Mouse (Mus musculus): ENCODE measurements around the gene Fosl1.

The Fosl1 gene

DNA sequence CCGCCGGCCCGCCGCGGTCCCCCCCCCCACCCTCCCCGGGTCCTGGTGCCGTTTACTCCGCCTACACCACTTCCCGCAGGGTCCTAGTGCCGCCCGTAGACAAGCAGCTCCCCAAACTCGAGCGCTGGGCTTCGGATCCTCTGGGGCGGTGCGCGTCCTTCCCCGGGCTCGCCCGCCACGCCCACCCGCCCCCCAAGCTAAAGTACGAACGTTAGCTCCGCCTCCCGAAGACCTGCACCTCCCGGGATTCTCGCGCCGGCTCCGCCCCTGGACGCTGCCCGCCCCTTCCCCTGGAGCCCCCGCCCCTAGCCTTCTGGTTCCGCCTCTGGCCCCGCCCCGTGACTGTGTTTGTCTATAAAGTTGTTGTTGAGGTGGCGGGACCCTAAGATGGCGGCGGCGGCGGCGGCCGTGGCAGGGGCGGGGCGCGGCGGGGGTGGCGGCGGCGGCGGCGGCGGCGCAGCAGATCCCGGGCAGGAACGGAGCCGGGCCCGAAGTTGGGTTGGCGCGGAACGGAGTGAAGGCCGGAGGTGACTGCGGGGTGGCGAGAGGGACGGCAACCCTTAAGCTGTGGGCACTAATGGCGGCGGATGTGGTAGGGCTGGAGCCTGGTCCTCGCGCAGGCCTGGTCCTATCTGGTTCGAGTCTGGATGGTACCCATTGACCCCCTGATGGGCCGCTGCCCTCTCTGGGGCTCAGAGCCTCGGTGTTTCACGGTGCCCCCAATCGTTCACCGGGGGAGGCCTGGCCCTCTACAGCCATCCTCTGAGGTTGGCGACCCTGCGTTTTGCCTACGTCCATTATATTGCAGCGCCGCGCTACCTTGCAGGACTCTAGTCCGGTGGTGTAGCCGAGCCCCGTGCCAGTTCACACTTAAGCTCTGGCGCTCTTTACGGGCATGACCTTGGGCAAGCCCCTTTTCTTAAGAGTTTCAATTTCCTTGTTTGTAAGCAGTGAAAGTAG is 22.3 kb upstream of the Fosl1 start, which contains the start of the genes Drap1 and AI837181:
Gene Drap1 (minus strand): TSS at position 198 of the 960 bp plus-strand sequence.
Gene AI837181 (plus strand): TSS at position 363 of the 960 bp plus-strand sequence.
- peak; percentile 95 to 96 for DNase-seq

DNA sequence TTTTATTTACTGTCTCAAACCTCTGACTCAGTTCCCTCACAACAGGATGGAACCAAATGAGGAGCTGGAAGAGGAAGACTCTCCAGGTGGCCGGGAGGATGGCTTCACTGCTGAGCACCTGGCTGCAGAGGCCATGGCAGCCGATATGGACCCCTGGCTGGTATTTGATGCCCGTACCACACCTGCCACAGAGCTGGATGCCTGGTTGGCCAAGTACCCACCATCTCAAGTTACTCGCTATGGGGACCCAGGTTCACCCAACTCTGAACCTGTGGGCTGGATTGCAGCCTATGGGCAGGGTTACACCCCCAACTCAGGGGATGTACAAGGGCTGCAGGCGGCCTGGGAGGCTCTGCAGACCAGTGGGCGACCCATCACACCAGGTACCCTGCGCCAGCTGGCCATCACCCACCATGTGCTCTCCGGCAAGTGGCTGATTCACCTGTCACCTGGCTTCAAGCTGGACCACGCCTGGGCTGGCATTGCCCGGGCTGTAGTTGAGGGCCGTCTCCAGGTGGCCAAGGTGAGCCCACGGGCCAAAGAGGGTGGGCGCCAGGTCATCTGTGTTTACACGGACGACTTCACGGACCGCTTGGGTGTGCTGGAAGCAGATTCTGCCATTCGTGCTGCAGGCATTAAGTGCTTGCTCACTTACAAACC is 21.3 kb upstream of the Fosl1 start:
- no peak for DNase-seq

DNA sequence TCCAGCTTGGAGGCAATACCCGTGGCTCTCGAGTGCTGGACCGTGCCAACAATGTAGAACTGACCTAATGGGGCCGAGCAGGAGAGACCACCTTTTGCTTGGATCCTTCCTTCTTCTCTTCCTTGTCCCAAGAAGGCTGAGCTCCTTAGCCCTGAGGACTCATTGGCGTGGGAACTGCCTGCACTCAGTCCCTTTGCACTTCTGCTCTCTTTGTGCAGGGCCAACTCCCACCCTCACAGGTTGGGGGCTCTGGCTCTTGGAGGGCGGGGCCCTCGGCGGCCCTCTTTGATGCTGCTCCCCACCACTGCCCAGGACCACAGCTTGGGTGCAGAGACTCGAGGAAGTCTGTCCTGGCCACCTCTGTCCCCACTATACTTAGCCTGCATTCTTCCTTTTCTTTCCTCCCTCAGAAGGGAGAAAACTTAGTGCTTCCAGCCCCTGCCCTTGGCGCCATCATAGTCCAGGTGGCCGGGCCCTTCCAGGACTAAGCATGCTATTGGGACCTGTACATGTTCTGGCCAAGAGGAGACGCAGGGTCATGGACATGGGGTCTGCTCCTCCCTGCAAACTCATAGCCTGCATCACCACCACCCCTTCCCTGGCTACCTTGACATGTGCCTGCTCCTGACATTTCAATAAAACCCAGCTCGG is 20.6 kb upstream of the Fosl1 start:
- DNase-seq: no peak

DNA sequence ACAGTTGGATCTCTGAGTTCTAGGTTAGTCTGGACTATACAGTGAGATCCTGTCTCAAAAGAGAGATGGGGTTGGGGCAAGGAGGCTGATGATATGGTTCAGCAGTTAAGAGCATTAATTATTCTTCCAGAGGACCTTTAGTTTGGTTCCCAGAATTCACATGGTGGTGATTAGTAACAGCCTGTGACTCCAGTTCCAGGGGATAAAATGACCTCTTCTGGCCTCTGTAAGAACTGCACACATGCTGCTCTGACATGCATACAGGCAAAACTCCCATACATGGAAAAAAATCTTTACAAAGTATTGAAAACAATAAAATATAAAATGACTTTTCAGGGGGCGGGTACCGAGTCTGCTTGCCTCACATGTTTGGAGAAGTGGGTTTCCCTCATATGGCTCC is 19.3 kb upstream of the Fosl1 start:
- DNase-seq: peak in 1 of 2 experiments; percentile 58

DNA sequence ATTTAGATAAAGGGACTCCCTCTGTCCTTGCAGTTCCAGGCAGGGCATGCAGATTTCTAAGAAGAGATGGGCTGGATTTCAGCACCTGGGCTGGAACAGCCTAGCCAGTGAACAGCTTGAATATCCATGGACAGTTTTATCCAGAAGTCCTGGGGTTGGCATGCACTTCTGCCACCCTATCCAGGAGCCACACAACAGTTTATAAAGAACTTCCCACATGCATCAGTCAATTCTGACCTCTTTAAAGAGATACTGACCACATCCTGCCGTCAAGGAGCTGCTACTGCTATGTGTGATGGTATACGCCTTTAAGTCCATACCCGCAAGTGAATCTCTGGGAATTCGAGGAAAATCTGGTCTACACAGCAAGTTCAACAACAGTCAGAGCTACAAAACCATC is 18.1 kb upstream of the Fosl1 start:
- DNase-seq: no peak

DNA sequence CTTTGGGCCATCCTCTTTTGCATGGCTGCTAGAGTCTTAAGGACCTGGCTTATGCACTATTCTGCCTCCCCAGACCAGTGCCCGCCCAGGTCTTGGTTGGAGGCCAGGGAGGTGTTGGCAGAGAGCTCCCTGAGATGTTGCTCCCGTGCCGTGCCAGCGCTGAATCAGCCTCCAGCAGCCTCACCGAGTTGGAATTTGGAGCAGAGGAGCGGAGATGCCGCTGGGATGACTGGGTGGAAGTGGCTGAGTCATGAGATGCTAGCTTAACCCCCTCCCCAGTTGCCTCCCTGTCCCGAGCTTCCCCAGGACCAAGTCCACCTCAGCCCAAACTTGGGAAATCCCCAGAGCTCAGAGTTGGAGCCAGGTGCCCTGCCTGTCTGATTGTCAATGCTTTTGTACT is 17.5 kb upstream of the Fosl1 start:
- peak in 1 of 2 experiments; percentile 55 for DNase-seq

DNA sequence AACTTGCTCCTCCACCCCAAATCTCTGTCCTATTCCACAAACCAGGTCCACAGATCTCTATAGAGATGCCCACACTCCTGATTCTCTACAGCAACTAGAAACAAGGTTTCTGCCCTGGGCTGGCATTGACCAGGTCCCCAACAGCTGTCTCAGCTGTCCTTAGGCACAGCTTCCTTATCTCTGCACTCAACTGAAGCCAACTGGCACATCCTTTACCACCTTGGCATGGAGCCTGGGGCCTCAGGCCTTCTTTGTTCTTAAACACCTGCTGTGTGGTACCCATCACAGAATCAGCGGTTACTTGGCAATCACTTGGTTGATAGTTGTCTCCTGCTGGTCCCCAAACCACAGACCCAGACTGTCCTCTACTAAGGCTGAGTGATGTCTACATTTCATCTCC is 16.9 kb upstream of the Fosl1 start:
- no peak for DNase-seq

DNA sequence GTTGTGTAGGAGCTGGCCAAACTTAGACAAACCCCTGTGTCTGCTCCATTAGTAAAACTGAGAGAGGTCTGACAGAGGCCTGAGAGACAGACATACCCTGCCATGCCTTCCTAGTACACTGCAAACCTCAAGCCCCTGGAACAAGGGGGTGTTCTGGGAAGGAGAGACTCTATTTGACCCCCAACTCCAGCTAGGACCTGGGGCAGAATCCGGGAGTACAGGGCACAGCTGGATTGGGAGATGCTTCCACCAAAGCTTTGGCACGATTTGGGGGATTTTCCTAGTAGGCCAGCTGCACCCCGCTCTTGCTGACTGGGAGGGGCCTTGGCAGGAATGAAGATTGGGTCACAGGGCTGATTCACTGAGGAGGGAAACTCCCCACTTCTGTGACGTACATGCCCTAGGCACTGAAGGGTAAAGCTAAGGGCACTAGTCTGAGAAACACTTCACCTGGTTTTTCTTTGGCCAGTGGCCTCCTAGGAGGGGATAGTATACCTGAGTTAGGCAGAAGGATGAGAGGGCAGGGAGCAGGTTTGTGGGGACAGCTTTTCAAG is 15.4 kb upstream of the Fosl1 start:
- DNase-seq: peak in 1 of 2 experiments; percentile 41

DNA sequence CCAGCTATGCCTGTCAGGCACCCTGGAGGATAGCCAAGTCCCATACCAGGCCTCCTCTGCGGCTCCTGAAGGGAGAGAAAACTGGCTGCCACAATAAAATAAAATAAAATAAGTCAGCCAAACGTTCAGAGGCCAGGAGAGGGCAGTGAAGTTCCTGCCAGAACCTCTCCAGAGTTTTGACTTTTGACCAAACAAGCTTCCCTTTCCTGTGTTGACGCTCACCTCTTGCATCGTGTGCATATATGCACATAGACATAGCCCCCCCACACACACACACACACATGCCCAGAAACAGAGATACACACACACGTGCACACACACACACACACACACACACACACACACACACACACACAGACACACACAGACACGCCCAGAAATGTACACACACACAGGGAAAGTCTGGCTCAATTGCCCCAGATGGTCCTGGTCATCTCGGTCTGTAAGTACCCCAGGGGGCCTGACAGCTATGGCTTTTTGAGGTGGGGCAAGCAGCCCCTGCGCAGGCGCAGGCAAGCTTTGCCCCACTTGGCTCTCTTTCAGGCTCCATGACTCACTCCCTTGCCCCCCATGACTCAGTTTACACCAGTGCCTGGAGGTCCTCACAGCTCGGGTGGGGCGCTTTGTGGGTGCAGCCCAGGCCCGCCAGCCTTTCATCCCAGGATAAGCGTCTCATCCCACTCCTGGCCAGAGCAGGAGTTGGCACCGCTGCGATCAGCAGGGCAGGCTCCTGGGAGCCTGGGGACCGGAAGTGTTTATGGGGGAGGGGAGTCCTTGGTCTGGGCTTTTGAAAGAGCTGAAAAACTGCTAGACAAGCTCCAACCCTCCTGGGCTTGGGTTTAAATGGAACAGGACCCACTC is 14.1 kb upstream of the Fosl1 start:
- DNase-seq: peak; percentile 70 to 73

DNA sequence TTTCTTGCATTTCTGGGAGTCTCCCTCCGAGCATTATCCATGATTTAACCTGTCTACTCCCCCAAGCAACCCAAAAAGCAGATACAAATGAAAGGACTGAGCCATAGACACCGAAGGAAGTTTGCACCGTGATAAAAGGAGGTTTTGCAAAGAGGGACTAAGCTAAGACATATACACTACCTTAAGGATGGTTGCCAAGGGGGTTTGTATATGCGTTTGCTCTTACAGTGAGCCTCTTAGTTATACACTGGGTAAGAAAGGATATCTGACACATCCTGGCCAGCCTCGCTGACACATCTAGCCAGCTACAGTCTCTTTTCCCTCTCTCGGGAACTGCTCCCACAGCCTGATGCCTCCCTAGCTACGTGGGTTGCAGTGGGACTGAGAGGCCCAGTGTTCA is 13.4 kb upstream of the Fosl1 start:
- DNase-seq: no peak

DNA sequence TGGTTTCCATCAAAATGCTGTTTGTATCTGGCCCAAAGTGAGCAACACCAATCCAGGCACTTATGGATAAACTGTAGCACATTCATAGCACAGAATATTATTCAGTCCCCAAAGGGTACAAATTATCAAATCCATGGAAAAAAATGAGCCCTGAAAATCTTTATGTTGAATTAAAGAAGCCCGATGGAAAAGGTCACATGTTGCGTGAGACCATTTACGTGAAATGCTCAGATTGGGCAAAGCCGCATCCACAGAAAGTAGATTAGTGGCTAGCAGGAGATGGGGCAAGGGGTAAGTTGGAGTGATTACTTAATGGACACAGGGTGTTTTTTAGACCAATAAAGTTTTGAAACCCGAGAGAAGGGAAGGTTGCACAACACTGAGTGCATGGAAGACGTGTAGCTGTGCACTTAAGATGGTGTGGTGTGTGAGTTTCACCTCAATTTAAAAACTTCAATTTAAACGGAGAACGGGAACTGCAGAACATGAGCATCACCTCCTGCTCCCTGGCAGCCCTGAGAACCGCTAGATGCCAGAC is 2.9 kb upstream of the Fosl1 start:
- no peak for DNase-seq

DNA sequence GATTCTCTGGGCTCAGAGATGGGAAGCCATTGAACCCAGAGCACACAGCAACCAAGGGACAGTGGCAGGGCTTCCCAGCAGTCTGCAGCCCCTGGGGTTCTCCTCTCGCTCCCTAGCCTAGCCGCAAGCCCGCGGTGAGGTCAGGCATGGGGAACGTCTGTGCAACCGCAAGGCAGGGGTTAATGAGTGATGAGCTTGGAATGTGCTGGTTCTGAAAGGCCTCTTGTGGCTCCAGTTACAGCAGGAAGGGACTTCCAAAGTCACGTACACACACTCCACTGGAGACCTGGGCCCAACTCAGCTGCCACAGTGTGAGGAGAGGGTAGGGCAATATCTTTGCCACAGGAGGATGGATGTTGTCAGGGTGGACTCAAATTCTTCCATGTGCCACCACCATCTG is 2.4 kb upstream of the Fosl1 start:
- DNase-seq: no peak

DNA sequence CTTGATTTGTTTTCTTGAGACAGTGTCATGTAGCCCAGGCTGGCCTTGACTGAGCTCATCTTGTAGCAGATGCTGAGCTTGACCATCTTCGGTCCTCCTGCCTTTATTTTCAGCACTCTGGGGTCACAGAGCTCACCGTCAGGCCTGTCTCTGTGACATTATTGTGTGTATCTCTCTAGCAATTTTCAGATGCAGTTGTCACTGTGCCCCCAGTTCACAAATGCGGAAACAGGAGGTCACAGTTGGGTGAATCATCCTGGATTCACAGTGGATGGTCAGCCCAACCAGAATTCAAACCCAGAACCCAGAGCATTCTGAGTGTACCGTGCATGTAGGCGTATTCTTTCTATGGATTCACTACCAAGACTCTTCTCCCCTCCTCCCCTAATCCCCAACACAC is 1.6 kb upstream of the Fosl1 start:
- DNase-seq: no peak

DNA sequence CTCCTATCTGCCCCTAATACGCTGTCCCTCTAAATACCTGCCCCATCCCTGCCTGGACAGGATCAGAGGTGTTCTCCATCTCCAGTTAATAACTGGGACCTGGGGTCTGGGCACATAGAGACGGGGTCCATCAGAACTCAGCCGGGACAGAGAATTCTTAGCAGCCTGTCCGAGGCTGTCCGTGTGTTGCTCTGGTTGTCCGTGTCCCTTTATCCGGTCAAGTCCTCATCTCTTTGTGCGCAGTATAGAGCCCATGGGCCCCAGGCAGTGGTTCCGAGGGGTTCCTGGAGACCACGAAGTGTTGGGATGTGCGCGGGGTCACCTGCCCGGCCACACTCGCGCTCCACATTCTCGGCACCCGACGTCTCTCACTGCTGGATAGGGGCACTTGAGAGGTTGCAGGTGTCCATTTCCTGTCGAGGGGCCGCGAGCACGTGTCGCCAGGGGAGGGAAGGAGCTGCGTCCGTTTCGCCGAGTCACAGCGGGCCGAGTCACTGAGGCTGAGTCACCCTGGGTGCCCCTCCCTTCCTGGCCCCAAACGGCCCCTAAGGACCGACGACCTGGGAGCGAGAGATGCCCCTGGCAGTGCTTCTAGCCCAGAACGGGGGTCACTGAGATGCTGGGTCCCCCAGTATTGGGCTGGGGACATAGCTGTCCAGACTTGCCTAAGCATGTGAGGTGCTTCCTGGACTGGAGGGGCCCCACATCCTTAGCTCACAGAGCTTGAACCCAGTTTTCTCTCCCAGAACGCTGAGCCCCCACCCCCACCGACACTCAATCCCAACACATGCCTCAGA is 1.2 kb downstream of the Fosl1 start:
- peak in 1 of 2 experiments; percentile 46 for DNase-seq

DNA sequence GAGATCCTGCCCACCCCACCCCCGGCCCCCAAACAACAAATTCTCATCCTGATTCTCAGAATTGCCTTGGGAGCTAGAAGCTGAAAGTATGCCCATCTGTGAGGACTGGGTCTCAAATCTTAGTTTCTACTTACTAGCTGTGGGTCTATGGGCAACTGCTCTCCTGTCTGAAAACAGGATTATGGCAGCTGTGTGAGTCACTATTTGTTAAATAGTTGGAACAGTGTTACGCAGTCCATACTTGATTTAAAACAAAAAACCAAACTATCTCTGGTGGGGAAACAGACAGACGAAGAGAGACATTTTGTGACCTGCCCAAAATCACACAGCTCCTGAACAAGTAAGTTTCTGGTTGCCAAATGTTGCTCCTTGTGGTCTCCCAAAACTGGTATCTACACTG is 2.3 kb downstream of the Fosl1 start:
- no peak for DNase-seq

DNA sequence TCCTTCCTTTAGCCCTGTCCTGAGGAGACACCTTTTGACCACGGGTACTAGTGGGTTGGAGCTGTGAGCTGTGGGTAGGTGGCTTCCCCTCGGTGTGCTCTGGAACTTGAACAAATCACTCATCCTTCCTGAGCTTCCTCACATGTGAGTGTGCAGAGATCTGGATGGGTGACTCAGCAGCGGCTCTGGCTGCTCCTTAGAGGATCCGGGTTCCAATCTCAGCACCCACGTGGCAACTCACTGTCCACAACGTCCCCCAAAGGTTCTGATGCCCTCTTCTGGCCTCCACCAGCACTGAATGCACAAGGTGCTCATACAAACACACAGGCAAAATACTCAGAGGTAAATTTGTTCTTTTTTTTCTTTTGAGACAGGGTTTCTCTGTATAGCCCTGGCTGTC is 4.4 kb downstream of the Fosl1 start:
- no peak for DNase-seq

DNA sequence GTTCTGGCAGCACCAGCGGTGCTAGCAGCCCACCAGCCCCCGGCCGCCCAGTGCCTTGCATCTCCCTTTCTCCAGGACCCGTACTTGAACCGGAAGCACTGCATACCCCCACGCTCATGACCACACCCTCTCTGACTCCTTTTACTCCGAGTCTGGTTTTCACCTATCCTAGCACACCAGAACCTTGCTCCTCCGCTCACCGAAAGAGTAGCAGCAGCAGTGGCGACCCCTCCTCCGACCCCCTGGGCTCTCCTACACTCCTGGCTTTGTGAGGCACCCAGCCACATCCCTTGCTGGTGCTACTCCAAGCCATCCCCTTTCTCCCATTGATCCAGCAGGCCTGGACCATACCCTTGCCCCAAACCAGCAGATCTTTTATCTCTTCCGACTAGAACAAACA is 7.7 kb downstream of the Fosl1 start:
- no peak for DNase-seq

DNA sequence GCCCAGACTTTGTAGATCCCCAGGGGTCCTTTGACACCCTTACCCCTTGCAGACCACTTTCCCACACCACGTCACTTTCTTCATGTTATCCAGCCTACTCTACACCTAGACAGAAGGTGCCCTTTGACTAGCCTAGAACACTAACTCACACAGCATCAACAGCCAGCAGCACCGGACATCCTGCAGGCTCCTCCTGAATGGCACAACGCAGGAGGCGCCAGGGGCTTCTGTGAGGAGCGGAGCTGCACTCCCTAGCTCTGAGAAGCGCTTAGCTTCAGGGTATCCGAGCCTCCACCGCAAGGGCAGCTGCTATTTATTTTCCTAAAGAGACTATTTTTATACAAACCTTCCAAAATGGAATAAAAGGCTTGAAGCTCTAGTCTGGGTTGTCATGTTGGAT is 8.2 kb downstream of the Fosl1 start:
- peak in 1 of 2 experiments; percentile 37 for DNase-seq

DNA sequence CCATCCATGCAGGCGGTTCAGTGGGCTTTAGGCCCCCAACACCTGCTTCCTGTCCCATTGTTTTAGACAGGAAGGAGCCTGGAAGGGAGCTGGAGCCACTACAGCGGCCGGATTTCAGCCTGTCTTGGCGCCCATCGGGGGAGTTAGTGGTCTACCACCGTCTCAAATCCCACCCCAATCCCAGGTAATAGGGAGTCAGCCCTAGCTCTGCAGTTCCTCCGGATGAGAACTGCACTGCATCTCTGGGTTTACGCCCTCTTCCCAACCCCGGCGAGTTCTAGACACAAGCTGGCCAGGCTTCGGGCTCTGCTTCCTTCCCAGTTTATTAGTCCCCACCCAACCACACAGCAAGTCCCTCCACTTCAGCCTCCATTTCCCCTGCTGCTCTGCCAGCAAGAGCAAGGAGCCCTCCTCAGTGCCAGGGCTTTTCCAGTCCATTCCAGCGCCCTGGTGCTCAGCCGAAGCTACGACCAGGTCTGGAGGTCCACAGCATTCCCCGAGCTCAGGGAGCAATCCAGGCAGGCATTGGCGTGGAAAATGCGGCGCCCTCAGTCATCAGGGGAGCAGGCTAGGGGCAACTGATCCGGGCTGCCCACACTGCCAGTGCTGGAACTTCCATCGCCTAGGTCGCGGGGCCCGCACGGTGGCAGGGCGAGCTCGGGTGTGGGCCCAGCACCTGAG is 9.0 kb downstream of the Fosl1 start:
- DNase-seq: peak; percentile 53 to 71
